Mouse (Mus musculus): ENCODE data around the gene Cyp2b13.
"Not testable (repeated sequence)": the region's sequence is repeated elsewhere in the genome, so short reads cannot be mapped to it uniquely, and the experiment has no call there.

- TF ChIP-seq POLR2A, CTCF (IDR thresholded peaks at IDR 0.05; ENCODE audit: extremely low read depth, insufficient read depth, low read length): not testable (repeated sequence)
These were observed 6.2 kb upstream of the Cyp2b13 start for GRCm38 (mm10) chr7:26054885-26055630.
